In the genomic region with DNA sequence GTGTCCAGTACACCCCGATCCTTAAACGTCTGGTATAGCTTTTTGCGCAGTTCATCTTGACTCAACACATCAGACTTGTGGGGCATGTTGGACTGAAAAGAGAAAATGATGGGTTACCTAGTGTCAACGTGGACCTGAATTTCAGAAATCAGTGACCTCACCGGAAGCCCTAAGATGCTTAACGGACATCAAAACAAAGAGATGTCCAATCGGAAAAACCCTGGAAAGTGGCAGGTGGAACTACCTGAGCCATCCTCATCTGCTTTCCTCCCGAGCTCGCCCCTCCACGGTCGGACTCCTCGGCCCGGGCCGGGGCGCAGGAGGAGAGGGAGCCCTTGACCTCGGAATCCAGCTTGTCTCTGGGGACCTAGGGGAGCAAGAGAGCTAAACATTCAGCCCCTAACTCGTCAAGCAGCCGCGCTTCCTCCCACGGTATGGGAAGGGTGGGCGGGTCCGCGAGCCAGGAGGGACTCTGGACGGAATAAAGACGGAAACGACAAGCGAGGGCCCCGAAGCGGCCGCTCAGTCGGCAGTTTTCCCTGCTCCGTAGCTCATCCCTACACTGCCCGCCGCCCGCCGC, we compare ENCODE assay signal across 8 mouse cellular contexts. TPM values are rescaled to one million over a fixed set of nuclear protein-coding genes. Genes with fewer than 3 reads are reported as not detected.
DNase-seq lines count a peak whose midpoint lies in the region; ATAC-seq lines count a peak whose summit lies in the region.

A gene (plus strand): TSS at position 539 of the 580 bp plus-strand sequence.

- no peak for DNase-seq in lung, postnatal 36 days
- no peak for DNase-seq in adrenal gland, postnatal 25 days
- no peak for DNase-seq in heart, postnatal 36 days
- no peak for DNase-seq in urinary bladder, postnatal 10 days (ENCODE audit: low spot score)

- peak; percentile 80 for ATAC-seq in lung, embryonic 16.5 days (ENCODE audit: low read depth)
- ATAC-seq in forebrain, embryonic 12.5 days (ENCODE audit: low FRiP score) = peak; percentile 81
- no peak; the same call in none of the 2 replicates for ATAC-seq in limb, embryonic 12.5 days (ENCODE audit: insufficient number of reproducible peaks, insufficient read depth, low FRiP score, low TSS enrichment, low read depth)
- ATAC-seq in neutrophil, adult 5-6 weeks (ENCODE audit: extremely low read depth, insufficient number of reproducible peaks, low FRiP score, poor library complexity, severe bottlenecking) = peak; percentile 6; the same call in 1 of the 2 replicates

- peak within 1 kb of the TSS; percentile 72 for H3K9ac ChIP-seq in lung, embryonic 16.5 days (ENCODE audit: low read length)
- H3K9ac ChIP-seq in forebrain, embryonic 12.5 days = peak within 1 kb of the TSS; percentile 74
- H3K9ac ChIP-seq in limb, embryonic 12.5 days (replicated peaks) = peak within 1 kb of the TSS; percentile 72

- H3K9me3 ChIP-seq in lung, embryonic 16.5 days (ENCODE audit: control insufficient read depth, low read length) = no peaks in the 10 kb centered on the region
- H3K9me3 ChIP-seq in forebrain, embryonic 12.5 days = no peaks in the 10 kb centered on the region
- no peaks in the 10 kb centered on the region for H3K9me3 ChIP-seq in limb, embryonic 12.5 days

- H3K27me3 ChIP-seq in lung, embryonic 16.5 days (ENCODE audit: control insufficient read depth, insufficient read depth, low read depth, low read length) = no peaks in the 10 kb centered on the region; the same call in 1 of the 2 replicates
- H3K27me3 ChIP-seq in forebrain, embryonic 12.5 days = peaks cover 20% of the 10 kb centered on the region
- peaks cover 54% of the 10 kb centered on the region for H3K27me3 ChIP-seq in limb, embryonic 12.5 days

- H3K36me3 ChIP-seq in lung, embryonic 16.5 days (ENCODE audit: control insufficient read depth, insufficient read depth, low read length) = no peaks in the 10 kb centered on the region
- no peaks in the 10 kb centered on the region for H3K36me3 ChIP-seq in forebrain, embryonic 12.5 days (replicated peaks)
- no peaks in the 10 kb centered on the region for H3K36me3 ChIP-seq in limb, embryonic 12.5 days

- peak within 1 kb of the TSS; percentile 78 for H3K27ac ChIP-seq in lung, embryonic 16.5 days (ENCODE audit: low read length)
- H3K27ac ChIP-seq in forebrain, embryonic 12.5 days = peak within 1 kb of the TSS; percentile 74
- H3K27ac ChIP-seq in limb, embryonic 12.5 days = peak within 1 kb of the TSS; percentile 80

- intact Hi-C loops in heart, postnatal 36 days (cut with DNase I) = loop anchor here (2.0 kb wide), 1 partner anchor 71 kb away; no protein-coding TSS in a partner anchor

- peaks cover 6% of the 10 kb centered on the region; the same call in 1 of the 2 replicates for H3K4me1 ChIP-seq in lung, embryonic 16.5 days (replicated peaks; ENCODE audit: control insufficient read depth, insufficient read depth, low read length)
- peaks cover 5% of the 10 kb centered on the region; the same call in 1 of the 2 replicates for H3K4me1 ChIP-seq in forebrain, embryonic 12.5 days
- H3K4me1 ChIP-seq in limb, embryonic 12.5 days (replicated peaks) = no peaks in the 10 kb centered on the region

- 9% methylated on average over 21 of the region's 36 CpGs for WGBS in lung, embryonic 16.5 days
- 17% methylated on average over 36 of the region's 36 CpGs for WGBS in forebrain, embryonic 12.5 days
- 9% methylated on average over 29 of the region's 36 CpGs for WGBS in limb, embryonic 12.5 days

- H3K4me2 ChIP-seq in lung, embryonic 16.5 days (ENCODE audit: low read depth, low read length) = peak within 1 kb of the TSS; percentile 65
- peak within 1 kb of the TSS; percentile 57 for H3K4me2 ChIP-seq in forebrain, embryonic 12.5 days
- peak within 1 kb of the TSS; percentile 58 for H3K4me2 ChIP-seq in limb, embryonic 12.5 days

- peak within 1 kb of the TSS; percentile 68 for H3K4me3 ChIP-seq in lung, embryonic 16.5 days (ENCODE audit: low read length)
- peak within 1 kb of the TSS; percentile 56 for H3K4me3 ChIP-seq in forebrain, embryonic 12.5 days (replicated peaks)
- peak within 1 kb of the TSS; percentile 56 for H3K4me3 ChIP-seq in limb, embryonic 12.5 days (replicated peaks)

RNA-seq across cellular contexts. Expression of the gene that starts here (rescaled TPM):
- 37.7 and 38.4 TPM in 2 replicates for polyA plus RNA-seq in lung, embryonic 16.5 days (2015; fragmentation: Nextera tagmentation; extraction: Ambion mirVana)
- total RNA-seq in adrenal gland, postnatal 25 days (2021) = 16.5 and 18.3 TPM in 2 replicates
- 45.1 and 49.2 TPM in 2 replicates for polyA plus RNA-seq in forebrain, embryonic 12.5 days (2016; fragmentation: Nextera tagmentation; extraction: Ambion mirVana)
- total RNA-seq in heart, postnatal 36 days (2021) = 10 to 100 TPM; 14.8 to 16.6 TPM
- polyA plus RNA-seq in limb, embryonic 12.5 days (2016; fragmentation: Nextera tagmentation; extraction: Ambion mirVana) = 18.4 and 18.7 TPM in 2 replicates
- 12.5 and 16.3 TPM in 2 replicates for total RNA-seq in neutrophil, adult 5-6 weeks (2017)
